Mouse (Mus musculus) urinary bladder, postnatal 4 days (tissue): ENCODE data around the gene Sik3.
"Not testable (repeated sequence)": the region's sequence is repeated elsewhere in the genome, so short reads cannot be mapped to it uniquely, and the experiment has no call there.

Source experiments
- DNase-seq, 2 experiments: peaks; one replicate each; pipeline ENCODE4 v3.0.0; 2021 to 2022; ENCODE audit warnings: low spot score in 2 of 2

Sik3 gene

DNA sequence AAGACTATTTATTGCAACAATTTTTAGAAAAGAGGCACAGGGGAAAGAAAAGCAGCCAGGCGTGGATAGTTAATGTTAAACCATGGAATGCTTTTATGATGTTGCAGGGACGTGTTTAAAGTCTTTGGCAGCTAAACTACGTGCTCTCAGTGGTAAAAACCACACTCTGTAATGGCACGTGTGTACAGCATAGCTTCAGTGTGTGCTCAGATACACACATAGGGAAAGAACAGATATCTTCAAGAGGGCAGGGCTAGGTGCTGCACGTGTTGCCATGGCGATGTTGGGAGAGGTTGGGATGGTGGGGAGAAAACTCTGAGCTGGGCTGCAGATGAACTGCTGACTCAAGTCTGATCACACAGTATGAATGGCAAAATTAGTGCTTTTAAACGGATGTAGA lies 90.5 kb downstream of the Sik3 start:
- DNase-seq, result no peak

GRCm38 (mm10) chr9:46106105-46106504 lies 93.5 kb downstream of the Sik3 start:
- no peak for DNase-seq

DNA sequence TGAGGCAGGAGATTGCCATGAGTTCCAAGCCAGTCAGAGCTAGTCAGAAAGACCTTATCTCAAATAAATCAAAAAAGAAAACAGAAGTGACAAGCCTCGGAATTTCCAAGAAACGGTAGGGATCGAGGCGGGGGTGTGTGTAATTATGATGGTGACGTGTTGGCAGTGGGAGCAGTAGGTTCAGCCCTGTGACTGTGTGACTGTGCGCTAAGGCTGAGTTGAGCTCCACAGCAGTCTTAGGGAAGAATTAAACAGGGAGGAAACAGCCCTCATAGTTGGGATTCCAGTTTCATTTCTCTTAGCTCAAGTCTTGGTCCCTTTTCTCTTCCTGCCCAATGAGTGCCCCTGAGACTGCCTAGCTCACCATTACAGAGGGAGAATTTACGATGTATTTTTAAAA lies 98.0 kb downstream of the Sik3 start:
- DNase-seq, result no peak

DNA sequence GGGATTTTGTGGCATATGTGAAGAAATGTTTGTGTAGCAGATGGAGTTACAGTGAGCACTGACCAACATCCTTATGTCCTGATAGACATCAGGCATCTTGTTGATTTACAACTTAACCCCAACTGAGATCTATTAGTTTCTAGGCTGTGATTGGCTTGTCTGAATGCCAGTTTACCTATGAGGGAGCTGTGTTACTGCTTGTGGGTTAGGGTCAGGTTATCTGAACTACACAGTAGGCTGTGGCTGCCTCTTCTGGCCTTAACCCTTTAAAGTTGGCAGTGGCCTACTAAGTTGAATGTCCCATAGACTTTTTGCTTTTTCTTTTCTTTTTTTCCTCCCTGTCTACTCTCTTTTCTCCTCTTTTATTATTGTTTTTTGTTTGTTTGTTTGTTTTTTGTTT lies 98.7 kb downstream of the Sik3 start:
- no peak for DNase-seq

DNA sequence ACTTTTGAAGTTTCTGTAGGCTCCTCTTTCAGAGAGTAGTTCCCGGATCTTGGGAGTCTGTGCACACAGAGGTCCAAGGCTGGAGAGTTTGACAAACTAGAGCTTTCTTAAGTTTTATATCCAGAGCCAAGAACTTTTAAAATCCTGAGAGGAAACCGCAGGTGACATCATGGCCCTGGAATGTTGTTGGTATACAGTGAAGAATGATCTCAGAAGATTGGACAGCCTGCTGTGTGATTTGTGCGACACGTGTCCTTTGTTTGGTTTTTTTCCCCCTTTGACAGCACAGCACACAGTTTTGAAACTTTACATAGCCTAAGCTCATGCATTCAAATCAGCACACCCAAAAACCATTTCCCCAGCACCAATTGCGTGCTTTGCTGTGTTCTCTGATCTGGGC lies 99.6 kb downstream of the Sik3 start:
- no peak for DNase-seq

DNA sequence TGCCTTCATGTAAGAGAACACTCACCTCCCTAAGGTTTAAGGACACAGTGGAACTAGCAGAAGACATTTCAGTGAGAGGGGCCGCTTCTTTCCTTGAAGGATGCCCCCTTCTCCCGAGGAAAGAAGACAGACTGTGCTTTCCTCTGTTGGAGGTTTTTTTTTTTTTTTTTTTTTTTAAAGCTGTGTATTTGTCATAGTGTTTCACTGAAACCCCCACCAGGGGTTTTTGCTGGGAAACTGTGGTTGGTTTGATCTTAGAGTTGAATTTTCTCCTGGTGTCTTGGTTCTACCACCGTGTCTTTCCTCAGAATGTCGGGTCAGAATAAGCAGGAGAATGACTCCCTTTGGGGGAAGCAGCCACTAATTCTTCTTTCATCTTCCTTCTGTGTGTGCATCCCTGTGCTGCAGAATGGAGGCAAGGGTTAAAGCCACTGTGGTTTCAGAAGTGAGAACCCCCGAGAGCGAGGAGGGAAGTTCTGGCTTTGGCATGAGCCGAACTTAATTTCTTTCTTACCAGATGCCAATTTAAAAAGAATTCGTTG lies 106.3 kb downstream of the Sik3 start:
- DNase-seq, result no peak

- peak; percentile 74 to 89 for DNase-seq
Measured at GRCm38 (mm10) chr9:46119943-46120441, 107.4 kb downstream of the Sik3 start.

DNA sequence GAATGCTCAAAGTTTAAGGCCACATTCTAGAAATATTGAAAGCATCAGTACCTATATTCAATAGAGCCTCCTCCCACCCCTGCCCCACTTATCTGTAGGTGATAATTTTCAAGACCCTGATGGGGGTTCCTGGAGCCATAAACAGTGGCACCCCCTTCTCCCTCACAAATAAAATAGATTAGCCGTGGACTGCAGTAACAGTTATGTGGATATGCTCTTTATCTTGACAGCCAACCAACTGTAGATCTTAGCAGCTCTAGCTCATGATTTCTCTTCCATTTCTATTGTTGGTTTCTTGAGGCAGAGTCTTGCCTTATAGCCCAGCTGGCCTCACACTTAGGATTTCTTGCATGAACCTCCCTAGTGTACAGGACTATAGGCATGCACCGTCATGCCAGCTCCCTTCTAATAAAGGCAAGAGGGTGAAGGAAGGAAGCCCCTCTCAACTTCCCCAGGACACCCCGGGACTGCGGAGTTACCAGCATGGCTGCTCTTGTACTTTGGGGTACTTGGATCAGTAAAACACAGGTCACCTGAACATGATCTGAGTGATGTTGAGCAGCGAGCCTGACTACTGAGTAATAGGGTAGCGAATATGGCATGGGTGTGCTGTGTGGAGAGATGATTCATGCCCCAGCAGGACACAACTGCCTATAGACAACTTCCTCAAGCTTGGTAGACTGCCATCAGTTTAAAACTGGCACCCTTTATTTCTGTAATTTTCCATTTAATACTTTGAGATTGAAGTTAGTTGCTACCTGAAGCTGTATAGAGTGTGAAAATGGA lies 108.0 kb downstream of the Sik3 start:
- DNase-seq, result no peak

GRCm38 (mm10) chr9:46121486-46121885 lies 108.9 kb downstream of the Sik3 start:
- DNase-seq, result no peak

- DNase-seq, result no peak
Measured at GRCm38 (mm10) chr9:46122731-46123130, 110.1 kb downstream of the Sik3 start.

- no peak for DNase-seq
Measured at GRCm38 (mm10) chr9:46126295-46126694, 113.7 kb downstream of the Sik3 start.

DNA sequence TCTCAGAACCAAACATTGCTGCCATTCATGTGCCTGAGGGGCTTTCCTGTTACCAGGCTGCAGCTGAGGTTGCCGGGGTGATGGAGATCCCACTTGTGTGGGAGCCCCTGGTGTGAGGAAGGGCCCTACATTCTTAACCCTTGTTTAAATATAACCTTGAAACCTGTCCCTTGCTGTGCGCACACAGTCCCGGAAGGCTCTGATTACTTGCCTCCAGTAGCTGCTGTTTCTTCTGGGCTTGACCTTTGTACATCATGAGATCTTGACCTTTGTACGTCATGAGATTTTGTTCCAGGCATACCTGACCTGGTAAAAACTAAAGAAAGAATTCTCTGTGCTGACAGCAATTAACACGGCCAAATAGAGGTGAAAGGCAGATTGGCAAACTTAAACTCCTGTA lies 114.7 kb downstream of the Sik3 start:
- DNase-seq, result no peak

DNA sequence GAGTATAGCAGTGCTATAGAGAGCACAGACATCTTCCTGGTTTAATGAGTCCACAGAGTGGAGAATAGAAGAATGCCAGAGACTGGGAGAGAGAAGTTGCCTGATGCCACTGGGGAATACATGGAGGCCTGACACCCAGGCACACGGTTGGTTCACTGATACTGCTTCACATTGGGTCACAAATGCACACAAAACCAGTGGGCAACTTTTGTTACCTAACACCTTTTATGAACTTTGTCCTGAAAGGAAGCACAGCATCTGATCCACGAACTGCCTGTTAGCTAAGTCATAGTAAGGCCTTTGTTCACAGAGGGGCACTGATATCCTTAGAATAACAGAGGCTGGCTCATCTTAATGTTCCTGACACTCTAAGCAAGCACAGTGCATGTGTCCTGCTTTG lies 116.6 kb downstream of the Sik3 start:
- DNase-seq, result no peak

GRCm38 (mm10) chr9:46132821-46133220 lies 120.2 kb downstream of the Sik3 start:
- not testable (repeated sequence) for DNase-seq

DNA sequence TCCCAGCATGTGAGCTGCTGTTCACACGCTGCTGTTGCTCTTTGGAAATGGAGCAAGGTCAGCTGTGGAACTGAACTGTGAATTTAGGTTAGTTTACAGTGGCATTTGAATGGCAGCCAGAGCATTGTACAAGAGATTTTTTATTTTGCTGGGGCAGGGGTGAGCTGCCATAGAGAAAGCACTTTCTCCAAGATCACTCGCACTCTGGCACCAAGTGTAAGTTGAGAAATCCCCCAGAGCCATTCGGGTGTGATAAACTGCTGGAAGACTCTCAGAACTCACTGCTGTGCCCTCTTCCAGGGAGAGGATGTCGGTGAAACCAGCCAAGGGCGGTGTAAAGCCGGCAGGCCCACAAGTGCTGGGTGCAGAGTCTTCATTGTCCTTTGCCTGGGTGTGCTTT lies 126.2 kb downstream of the Sik3 start:
- DNase-seq, result no peak

DNA sequence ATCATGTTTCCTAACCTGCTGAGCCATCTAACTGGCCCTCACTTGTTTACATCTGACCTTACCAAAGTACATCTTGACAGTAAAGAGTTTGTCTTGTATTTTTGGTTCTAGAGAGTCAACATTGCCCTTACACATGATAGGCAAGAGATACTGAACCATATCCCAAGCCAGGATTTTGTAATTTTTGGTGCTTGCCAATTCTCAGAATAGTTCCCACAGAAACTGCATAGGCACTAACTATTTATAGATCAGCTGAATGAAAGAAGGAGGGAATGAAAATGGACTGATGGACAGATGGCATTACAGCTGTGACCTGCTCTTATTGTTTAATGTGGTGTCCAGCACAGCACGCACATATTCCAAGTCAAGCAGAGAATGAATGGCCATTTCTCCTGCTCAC lies 128.2 kb downstream of the Sik3 start:
- DNase-seq, result no peak

DNA sequence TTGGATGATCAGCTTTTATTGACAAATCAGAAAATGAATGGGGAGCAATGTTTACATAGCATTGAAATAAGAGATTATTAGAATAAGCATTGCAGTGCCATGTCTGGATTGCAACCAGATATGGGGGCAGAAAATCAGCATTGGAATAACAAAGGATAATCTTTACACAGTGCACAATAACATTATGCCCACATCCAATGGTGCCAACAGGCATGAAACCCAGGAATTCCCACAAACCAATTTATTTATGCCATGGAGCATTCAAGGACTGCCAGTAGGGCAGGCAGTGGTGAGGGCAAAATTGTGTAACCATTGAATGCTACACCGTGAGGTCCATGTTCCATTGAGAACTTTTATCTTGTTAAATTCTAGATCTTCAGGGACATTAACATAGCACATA lies 129.4 kb downstream of the Sik3 start:
- no peak for DNase-seq

- DNase-seq, result no peak
Measured at GRCm38 (mm10) chr9:46142492-46142891, 129.9 kb downstream of the Sik3 start.

- no peak for DNase-seq
Measured at GRCm38 (mm10) chr9:46144976-46145375, 132.4 kb downstream of the Sik3 start.

DNA sequence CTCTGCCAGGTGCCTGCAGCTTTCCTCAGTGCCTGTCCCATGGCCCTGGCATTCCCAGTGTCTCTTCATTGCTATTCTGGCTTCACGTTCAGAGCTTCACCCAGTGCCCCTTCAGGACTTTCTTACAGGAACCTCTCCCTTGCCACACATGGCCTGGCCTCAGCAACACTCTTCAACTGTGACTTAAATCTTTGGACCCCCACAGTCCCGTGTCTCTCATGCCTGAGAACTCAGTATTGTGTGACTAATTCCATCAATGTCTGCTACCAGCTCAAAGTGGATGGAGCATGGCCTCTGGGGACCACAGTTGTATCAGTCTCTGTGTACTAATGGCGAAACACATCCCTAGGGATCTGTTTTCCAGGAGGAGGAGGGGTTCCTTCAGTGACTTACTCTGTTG lies 133.8 kb downstream of the Sik3 start:
- DNase-seq, result no peak

DNA sequence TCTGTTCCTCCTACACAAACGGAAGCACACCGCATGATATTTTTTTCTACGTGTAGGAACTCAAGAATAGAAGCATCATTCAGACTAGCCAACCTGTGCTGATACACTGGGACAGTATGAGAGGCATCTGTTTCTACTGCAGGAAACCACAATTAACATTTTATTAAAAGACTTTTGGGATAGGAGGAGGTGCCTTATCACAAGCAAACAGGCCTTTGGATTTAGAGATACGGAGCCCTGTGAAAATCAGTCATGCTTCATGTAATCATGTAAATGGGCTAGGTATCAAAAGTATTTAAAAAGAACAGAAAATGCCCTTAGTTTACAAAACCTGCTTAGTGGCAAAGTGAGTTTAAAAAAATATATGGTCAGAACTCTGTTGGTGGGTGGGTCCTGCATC lies 136.1 kb downstream of the Sik3 start:
- DNase-seq, result no peak

DNA sequence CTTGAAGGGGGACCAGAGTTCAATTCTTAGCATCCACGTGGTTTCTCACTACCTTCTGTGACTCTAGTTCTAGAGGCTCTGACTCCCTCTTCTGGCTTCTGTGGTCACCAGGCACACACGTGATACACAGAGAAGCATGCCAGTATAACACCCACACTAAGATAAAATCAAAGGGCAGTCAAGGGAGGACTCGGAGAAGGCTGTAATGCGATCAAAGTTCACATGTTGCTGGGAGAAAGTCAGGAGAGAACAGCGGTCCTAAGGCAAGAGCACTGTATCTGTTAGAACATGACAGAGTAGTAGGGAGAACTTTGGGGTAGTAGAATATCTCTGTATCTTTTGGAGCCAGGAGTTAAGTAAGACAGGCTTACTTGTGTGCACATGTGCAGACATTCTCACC lies 136.8 kb downstream of the Sik3 start:
- DNase-seq, result no peak

GRCm38 (mm10) chr9:46150116-46150515 lies 137.5 kb downstream of the Sik3 start:
- DNase-seq, result no peak
